Mouse (Mus musculus): ENCODE measurements around the gene Fancc. TPM values are rescaled to one million over a fixed set of nuclear protein-coding genes. Genes with fewer than 3 reads are reported as not detected.

Fancc gene
- polyA plus RNA-seq, 1 experiment from 2014 or later: 21.2 TPM

GRCm38 (mm10) chr13:63298931-63299330 lies 198.1 kb downstream of the Fancc start:
- no peaks in the 10 kb centered on the region for H3K27me3 ChIP-seq
- H3K4me3 ChIP-seq: no peak overlapping the region
- H3K9me3 ChIP-seq: no peaks in the 10 kb centered on the region
- no peak overlapping the region for H3K27ac ChIP-seq
- WGBS: 84% methylated on average over 5 of the region's 5 CpGs
- peaks cover 94% of the 10 kb centered on the region for H3K36me3 ChIP-seq
- H3K9ac ChIP-seq: no peak overlapping the region
- H3K4me2 ChIP-seq: no peak overlapping the region
- H3K4me1 ChIP-seq: peaks cover 29% of the 10 kb centered on the region
- no peak for ATAC-seq (ENCODE audit: insufficient number of reproducible peaks, insufficient read depth, low FRiP score, low TSS enrichment, low read depth)

- WGBS: 88% methylated on average over 3 of the region's 3 CpGs
- peaks cover 93% of the 10 kb centered on the region for H3K36me3 ChIP-seq
- peak overlapping the region; percentile 3; the same call in 1 of the 2 replicates for H3K27ac ChIP-seq
- ATAC-seq (ENCODE audit: insufficient number of reproducible peaks, insufficient read depth, low FRiP score, low TSS enrichment, low read depth): no peak
- H3K4me2 ChIP-seq: no peak overlapping the region
- H3K4me3 ChIP-seq: no peak overlapping the region
- H3K9me3 ChIP-seq: no peaks in the 10 kb centered on the region
- no peak overlapping the region for H3K9ac ChIP-seq
- no peaks in the 10 kb centered on the region for H3K27me3 ChIP-seq
- H3K4me1 ChIP-seq: peaks cover 35% of the 10 kb centered on the region
These were observed 199.1 kb downstream of the Fancc start for GRCm38 (mm10) chr13:63297933-63298332.

GRCm38 (mm10) chr13:63297003-63297402 lies 200.1 kb downstream of the Fancc start:
- ATAC-seq (ENCODE audit: insufficient number of reproducible peaks, insufficient read depth, low FRiP score, low TSS enrichment, low read depth): no peak
- Histone ChIP-seq H3K36me3 (peaks cover 93% of the 10 kb centered on the region), H3K9me3 (no peaks in the 10 kb centered on the region), H3K4me2 (no peak overlapping the region), H3K9ac (no peak overlapping the region), H3K4me3 (no peak overlapping the region), H3K27me3 (no peaks in the 10 kb centered on the region), H3K4me1 (peaks cover 40% of the 10 kb centered on the region), H3K27ac (0 out of 2 replicates have a peak overlapping the region, but pooled peaks have one; percentile 3)
- WGBS: 92% methylated on average over 2 of the region's 2 CpGs

GRCm38 (mm10) chr13:63296300-63296699 lies 200.8 kb downstream of the Fancc start:
- peaks cover 41% of the 10 kb centered on the region for H3K4me1 ChIP-seq
- H3K27ac ChIP-seq: no peak overlapping the region
- WGBS: 92% methylated on average over 11 of the region's 11 CpGs
- peaks cover 93% of the 10 kb centered on the region for H3K36me3 ChIP-seq
- no peak for ATAC-seq (ENCODE audit: insufficient number of reproducible peaks, insufficient read depth, low FRiP score, low TSS enrichment, low read depth)
- no peak overlapping the region for H3K9ac ChIP-seq
- H3K4me2 ChIP-seq: no peak overlapping the region
- no peaks in the 10 kb centered on the region for H3K27me3 ChIP-seq
- H3K9me3 ChIP-seq: no peaks in the 10 kb centered on the region
- H3K4me3 ChIP-seq: no peak overlapping the region

- Histone ChIP-seq H3K36me3 (peaks cover 92% of the 10 kb centered on the region), H3K4me2 (no peak overlapping the region), H3K27me3 (no peaks in the 10 kb centered on the region), H3K4me1 (peaks cover 52% of the 10 kb centered on the region), H3K9me3 (no peaks in the 10 kb centered on the region), H3K27ac (peak overlapping the region; percentile 82), H3K9ac (peak overlapping the region; percentile 44; the same call in 1 of the 2 replicates), H3K4me3 (no peak overlapping the region)
- no peak for ATAC-seq (ENCODE audit: insufficient number of reproducible peaks, insufficient read depth, low FRiP score, low TSS enrichment, low read depth)
- WGBS: 35% methylated on average over 15 of the region's 15 CpGs
These were observed 202.5 kb downstream of the Fancc start for GRCm38 (mm10) chr13:63294359-63295193.

- H3K27me3 ChIP-seq: no peaks in the 10 kb centered on the region
- peaks cover 57% of the 10 kb centered on the region for H3K4me1 ChIP-seq
- H3K27ac ChIP-seq: peak overlapping the region; percentile 82
- H3K4me3 ChIP-seq: no peak overlapping the region
- no peak overlapping the region for H3K9ac ChIP-seq
- WGBS: 59% methylated on average over 3 of the region's 3 CpGs
- no peak overlapping the region for H3K4me2 ChIP-seq
- peaks cover 90% of the 10 kb centered on the region for H3K36me3 ChIP-seq
- no peaks in the 10 kb centered on the region for H3K9me3 ChIP-seq
- ATAC-seq (ENCODE audit: insufficient number of reproducible peaks, insufficient read depth, low FRiP score, low TSS enrichment, low read depth): no peak
These were observed 203.4 kb downstream of the Fancc start for GRCm38 (mm10) chr13:63293647-63294046.

GRCm38 (mm10) chr13:63291016-63291415 lies 206.1 kb downstream of the Fancc start:
- Histone ChIP-seq H3K4me2 (no peak overlapping the region), H3K36me3 (peaks cover 90% of the 10 kb centered on the region), H3K4me1 (peaks cover 83% of the 10 kb centered on the region), H3K27me3 (no peaks in the 10 kb centered on the region), H3K9ac (no peak overlapping the region), H3K27ac (peak overlapping the region; percentile 5; the same call in 1 of the 2 replicates), H3K4me3 (no peak overlapping the region), H3K9me3 (no peaks in the 10 kb centered on the region)
- ATAC-seq (ENCODE audit: insufficient number of reproducible peaks, insufficient read depth, low FRiP score, low TSS enrichment, low read depth): no peak
- WGBS: 90% methylated on average over 6 of the region's 6 CpGs

- WGBS: 84% methylated on average over 4 of the region's 4 CpGs
- Histone ChIP-seq H3K9ac (no peak overlapping the region), H3K36me3 (peaks cover 91% of the 10 kb centered on the region), H3K4me2 (no peak overlapping the region), H3K27ac (peak overlapping the region; percentile 5; the same call in 1 of the 2 replicates), H3K4me3 (no peak overlapping the region), H3K9me3 (no peaks in the 10 kb centered on the region), H3K27me3 (no peaks in the 10 kb centered on the region), H3K4me1 (peaks cover 87% of the 10 kb centered on the region)
- no peak for ATAC-seq (ENCODE audit: insufficient number of reproducible peaks, insufficient read depth, low FRiP score, low TSS enrichment, low read depth)
These were observed 207.0 kb downstream of the Fancc start for GRCm38 (mm10) chr13:63290126-63290525.

GRCm38 (mm10) chr13:63289687-63290086 lies 207.4 kb downstream of the Fancc start:
- 0 out of 2 replicates have a peak overlapping the region, but pooled peaks have one; percentile 1 for H3K27ac ChIP-seq
- WGBS: 40% methylated on average over 5 of the region's 5 CpGs
- H3K4me2 ChIP-seq: no peak overlapping the region
- H3K4me3 ChIP-seq: no peak overlapping the region
- no peak for ATAC-seq (ENCODE audit: insufficient number of reproducible peaks, insufficient read depth, low FRiP score, low TSS enrichment, low read depth)
- peaks cover 87% of the 10 kb centered on the region for H3K4me1 ChIP-seq
- no peaks in the 10 kb centered on the region for H3K27me3 ChIP-seq
- H3K9ac ChIP-seq: no peak overlapping the region
- H3K9me3 ChIP-seq: no peaks in the 10 kb centered on the region
- peaks cover 91% of the 10 kb centered on the region for H3K36me3 ChIP-seq

- Histone ChIP-seq H3K9me3 (no peaks in the 10 kb centered on the region), H3K9ac (peak overlapping the region; percentile 54; the same call in 1 of the 2 replicates), H3K27me3 (no peaks in the 10 kb centered on the region), H3K4me1 (peaks cover 82% of the 10 kb centered on the region), H3K4me2 (no peak overlapping the region; the same call in 1 of the 2 replicates), H3K36me3 (peaks cover 88% of the 10 kb centered on the region), H3K27ac (peak overlapping the region; percentile 79), H3K4me3 (no peak overlapping the region)
- no peak for ATAC-seq (ENCODE audit: insufficient number of reproducible peaks, insufficient read depth, low FRiP score, low TSS enrichment, low read depth)
- 19% methylated on average over 4 of the region's 4 CpGs for WGBS
These were observed 207.9 kb downstream of the Fancc start for GRCm38 (mm10) chr13:63289152-63289551.

- Histone ChIP-seq H3K4me2 (peak overlapping the region; percentile 16), H3K4me3 (no peak overlapping the region), H3K27ac (peak overlapping the region; percentile 48), H3K4me1 (peaks cover 85% of the 10 kb centered on the region), H3K27me3 (no peaks in the 10 kb centered on the region), H3K9ac (no peak overlapping the region), H3K36me3 (peaks cover 87% of the 10 kb centered on the region), H3K9me3 (no peaks in the 10 kb centered on the region)
- no peak for ATAC-seq (ENCODE audit: insufficient number of reproducible peaks, insufficient read depth, low FRiP score, low TSS enrichment, low read depth)
- WGBS: 77% methylated on average over 11 of the region's 11 CpGs
These were observed 210.5 kb downstream of the Fancc start for GRCm38 (mm10) chr13:63286483-63287102.

Measured in embryonic facial prominence, embryonic 13.5 days (tissue).